Mouse (Mus musculus) neural tube, embryonic 12.5 days (tissue): ENCODE data around the gene Adora3. TPM values are rescaled to one million over a fixed set of nuclear protein-coding genes. Genes with fewer than 3 reads are reported as not detected.
"Not testable (repeated sequence)": the region's sequence is repeated elsewhere in the genome, so short reads cannot be mapped to it uniquely, and the experiment has no call there.

ENCODE experiments used
- ATAC-seq: fragments of 200-750 bp; cut with Nextera tagmentation; 2 replicates; pipeline ENCODE4 v1.8.0; 2017; ENCODE audit warnings: low read depth, mild to moderate bottlenecking, moderate TSS enrichment, moderate library complexity; ENCODE audit not compliant: low FRiP score
- H3K27ac ChIP-seq: fragments of 300-500 bp; sonication (generic); 2 replicates; pipeline ENCODE4 v1.5.1; 2016
- H3K27me3 ChIP-seq: fragments of 300-500 bp; sonication (generic); replicated peaks from 2 replicates; pipeline ENCODE4 v1.6.1; 2016; ENCODE audit warnings: mild to moderate bottlenecking
- H3K36me3 ChIP-seq: fragments of 300-500 bp; sonication (generic); 2 replicates; pipeline ENCODE4 v1.6.1; 2016; ENCODE audit warnings: mild to moderate bottlenecking
- H3K4me1 ChIP-seq: fragments of 300-500 bp; sonication (generic); 2 replicates; pipeline ENCODE4 v1.6.1; 2016
- H3K4me2 ChIP-seq: fragments of 300-500 bp; sonication (generic); replicated peaks from 2 replicates; pipeline ENCODE4 v1.6.1; 2016; ENCODE audit warnings: mild to moderate bottlenecking
- H3K4me3 ChIP-seq: fragments of 300-500 bp; sonication (generic); 2 replicates; pipeline ENCODE4 v1.5.1; 2016
- H3K9ac ChIP-seq: fragments of 300-500 bp; sonication (generic); 2 replicates; pipeline ENCODE4 v1.6.1; 2016; ENCODE audit warnings: mild to moderate bottlenecking
- H3K9me3 ChIP-seq: fragments of 300-500 bp; sonication (generic); 2 replicates; pipeline ENCODE4 v1.6.1; 2016; ENCODE audit warnings: mild to moderate bottlenecking
- WGBS: fragments of 180-500 bp; shearing (Covaris S2); methylation state at CpG from one replicate; pipeline ENCODE4 v1.1.7; 2016; 5-methylcytosine and 5-hydroxymethylcytosine counted together
- polyA plus RNA-seq: library from polyadenylated mRNA; unstranded; fragments of >200 nt; fragmentation: Nextera tagmentation; extraction: Ambion mirVana; gene quantifications from 2 replicates; pipeline ENCODE4 v1.2.1, GENCODE M21; 2016

Gene Adora3
- polyA plus RNA-seq, 1 experiment from 2014 or later = not detected

GRCm38 (mm10) chr3:105912097-105912880, 41.6 kb downstream of the Adora3 start:
- Histone ChIP-seq H3K4me3 (no peak overlapping the region), H3K27ac (no peak overlapping the region), H3K9me3 (no peaks in the 10 kb centered on the region), H3K9ac (no peak overlapping the region), H3K27me3 (no peaks in the 10 kb centered on the region), H3K4me2 (no peak overlapping the region), H3K4me1 (no peaks in the 10 kb centered on the region), H3K36me3 (no peaks in the 10 kb centered on the region)
- 82% methylated on average over 9 of the region's 9 CpGs for WGBS
- ATAC-seq = no peak

DNA sequence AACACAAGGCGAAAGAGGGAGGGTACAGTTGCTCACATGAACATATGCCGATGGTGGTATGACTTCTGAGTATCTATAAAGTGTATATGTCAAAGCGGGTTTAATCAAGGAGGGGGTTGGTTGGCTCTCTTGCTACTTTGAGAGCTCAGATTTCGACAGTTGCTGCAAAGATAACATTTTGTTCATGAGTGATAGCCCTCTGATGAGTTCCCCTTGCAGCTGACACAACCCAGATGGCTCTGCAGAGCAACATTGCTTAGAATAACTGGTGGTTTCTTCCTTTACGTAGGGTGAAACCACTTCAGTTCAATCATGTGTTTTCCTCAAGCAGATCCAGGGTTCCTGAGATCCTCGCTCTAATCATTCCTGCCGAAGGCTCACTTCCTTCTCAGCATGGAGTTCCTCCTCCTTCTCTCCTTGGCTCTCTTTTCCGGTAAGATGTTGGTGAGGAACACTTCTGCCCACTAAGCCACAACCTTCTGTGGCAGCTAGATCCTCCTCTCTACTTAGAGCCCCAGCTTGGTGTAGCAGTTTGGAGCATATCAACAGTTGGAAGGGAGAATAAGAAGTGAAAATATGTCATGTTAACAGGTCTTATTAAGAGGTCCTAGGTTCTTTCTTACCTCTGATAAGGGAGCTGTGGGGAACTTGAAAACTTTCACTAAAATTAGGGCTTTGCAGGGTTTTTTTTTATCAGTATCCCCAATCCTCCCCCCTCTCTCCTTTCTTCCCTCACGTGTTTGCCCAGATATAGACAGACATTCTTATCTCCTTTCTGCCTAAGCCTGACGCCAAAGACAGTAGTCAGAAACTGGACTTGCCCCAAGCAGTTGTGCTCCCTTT, 43.4 kb downstream of the Adora3 start:
- no peak overlapping the region for H3K9ac ChIP-seq
- H3K4me2 ChIP-seq = no peak overlapping the region
- H3K9me3 ChIP-seq = no peaks in the 10 kb centered on the region
- H3K27ac ChIP-seq = no peak overlapping the region
- H3K27me3 ChIP-seq = no peaks in the 10 kb centered on the region
- H3K4me3 ChIP-seq = no peak overlapping the region
- ATAC-seq = no peak
- H3K4me1 ChIP-seq = no peaks in the 10 kb centered on the region
- no peaks in the 10 kb centered on the region for H3K36me3 ChIP-seq
- 78% methylated on average over 10 of the region's 10 CpGs for WGBS

DNA sequence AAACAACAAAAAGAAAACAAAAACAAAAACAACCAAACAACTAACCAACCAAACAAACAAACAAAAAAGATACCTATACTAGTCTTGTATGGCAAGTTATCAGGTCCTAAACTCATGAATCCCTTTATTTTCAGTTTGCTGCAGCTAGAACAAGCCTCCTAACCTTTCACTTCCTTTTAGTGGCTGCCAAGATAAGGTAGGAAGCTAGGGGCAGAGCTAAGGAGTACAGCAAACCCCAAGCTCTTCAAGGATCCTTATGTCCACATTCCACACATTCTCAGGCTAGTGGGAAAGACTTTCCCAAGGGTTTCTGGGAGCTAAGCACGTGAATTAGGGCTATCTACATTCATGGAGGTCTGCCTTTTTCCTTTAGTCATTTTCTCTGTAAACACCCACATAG, 44.6 kb downstream of the Adora3 start:
- H3K36me3 ChIP-seq = no peaks in the 10 kb centered on the region
- H3K27me3 ChIP-seq = no peaks in the 10 kb centered on the region
- no peaks in the 10 kb centered on the region for H3K4me1 ChIP-seq
- ATAC-seq = no peak
- H3K4me2 ChIP-seq = no peak overlapping the region
- H3K27ac ChIP-seq = no peak overlapping the region
- H3K9ac ChIP-seq = no peak overlapping the region
- no peaks in the 10 kb centered on the region for H3K9me3 ChIP-seq
- no peak overlapping the region for H3K4me3 ChIP-seq
- WGBS = 36% methylated on average over 1 of the region's 1 CpGs

GRCm38 (mm10) chr3:105916455-105916854, 45.8 kb downstream of the Adora3 start:
- H3K9me3 ChIP-seq, H3K4me2 ChIP-seq, H3K4me1 ChIP-seq, H3K4me3 ChIP-seq, H3K27ac ChIP-seq, H3K9ac ChIP-seq, ATAC-seq, H3K27me3 ChIP-seq, H3K36me3 ChIP-seq: not testable (repeated sequence)

DNA sequence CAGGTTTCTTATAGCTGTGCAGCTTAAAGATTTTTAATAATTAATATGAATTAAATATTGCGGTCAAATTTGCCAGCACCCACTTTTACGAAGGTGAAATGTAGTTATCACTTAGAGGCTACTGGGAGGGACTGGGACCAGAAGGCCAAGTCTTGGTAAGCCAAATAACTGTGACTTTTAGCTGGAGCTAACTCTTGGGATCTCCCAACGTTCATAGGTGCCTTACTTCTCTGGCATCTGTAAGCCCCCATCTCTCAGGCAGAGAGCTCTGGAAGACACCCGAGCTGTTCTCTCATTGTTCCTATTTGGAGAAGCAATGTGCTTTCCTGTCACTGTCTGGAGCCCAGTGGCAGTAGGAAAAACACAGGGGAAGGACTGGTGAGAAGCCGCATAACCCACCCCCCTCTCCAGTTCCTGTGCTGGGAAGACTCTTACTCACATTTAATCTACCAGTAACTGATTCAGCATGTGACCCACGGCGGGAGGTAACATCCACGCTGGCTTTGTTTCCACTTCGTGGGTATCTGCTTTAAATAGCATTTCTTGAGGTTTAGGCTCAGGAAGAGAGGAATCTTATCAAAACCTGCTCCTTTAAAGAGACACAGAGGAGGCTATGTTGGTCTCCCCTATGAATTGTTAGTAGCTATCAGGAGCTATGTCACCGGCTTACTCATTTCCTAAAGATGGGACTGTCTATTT, 47.1 kb downstream of the Adora3 start:
- WGBS = 69% methylated on average over 10 of the region's 10 CpGs
- Histone ChIP-seq H3K4me2 (no peak overlapping the region), H3K27ac (no peak overlapping the region), H3K9me3 (no peaks in the 10 kb centered on the region), H3K36me3 (no peaks in the 10 kb centered on the region), H3K4me1 (no peaks in the 10 kb centered on the region), H3K4me3 (no peak overlapping the region), H3K9ac (no peak overlapping the region), H3K27me3 (no peaks in the 10 kb centered on the region)
- ATAC-seq = no peak

DNA sequence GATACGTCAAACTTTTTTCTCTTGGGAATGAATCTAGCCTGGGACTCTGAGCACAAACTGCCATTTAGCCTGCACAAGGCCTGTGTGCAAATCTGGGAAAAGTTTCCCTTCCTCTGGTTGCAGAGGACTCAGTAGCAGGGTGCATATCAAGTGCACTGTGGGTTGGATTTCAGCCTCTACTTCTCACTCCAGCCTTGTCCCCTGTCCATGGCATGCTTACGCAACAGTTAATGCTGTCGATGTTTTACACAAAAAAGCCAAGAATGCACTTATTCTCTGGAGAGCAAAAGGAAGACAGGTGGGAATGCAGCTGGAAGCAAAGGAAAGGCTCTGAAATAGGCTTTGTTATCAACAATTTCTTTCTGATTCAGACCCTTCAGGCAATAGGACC, 47.7 kb downstream of the Adora3 start:
- Histone ChIP-seq H3K27me3 (no peaks in the 10 kb centered on the region), H3K4me1 (no peaks in the 10 kb centered on the region), H3K36me3 (no peaks in the 10 kb centered on the region), H3K9me3 (no peaks in the 10 kb centered on the region), H3K4me2 (no peak overlapping the region), H3K4me3 (no peak overlapping the region), H3K27ac (no peak overlapping the region), H3K9ac (no peak overlapping the region)
- 79% methylated on average over 3 of the region's 3 CpGs for WGBS
- ATAC-seq = no peak

- H3K4me2 ChIP-seq, H3K27me3 ChIP-seq, H3K4me3 ChIP-seq, ATAC-seq, H3K4me1 ChIP-seq, H3K9ac ChIP-seq, H3K9me3 ChIP-seq, H3K27ac ChIP-seq, H3K36me3 ChIP-seq: not testable (repeated sequence)
These were observed 50.1 kb downstream of the Adora3 start for GRCm38 (mm10) chr3:105920743-105921142.

GRCm38 (mm10) chr3:105921959-105922358, 51.3 kb downstream of the Adora3 start:
- H3K27me3 ChIP-seq = no peaks in the 10 kb centered on the region
- no peaks in the 10 kb centered on the region for H3K9me3 ChIP-seq
- no peak overlapping the region for H3K4me3 ChIP-seq
- no peak for ATAC-seq
- no peaks in the 10 kb centered on the region for H3K4me1 ChIP-seq
- no peak overlapping the region for H3K4me2 ChIP-seq
- no peak overlapping the region for H3K9ac ChIP-seq
- no peaks in the 10 kb centered on the region for H3K36me3 ChIP-seq
- no peak overlapping the region for H3K27ac ChIP-seq
- 72% methylated on average over 2 of the region's 2 CpGs for WGBS

GRCm38 (mm10) chr3:105924616-105925015, 54.0 kb downstream of the Adora3 start:
- WGBS = 86% methylated on average over 9 of the region's 9 CpGs
- H3K4me2 ChIP-seq = no peak overlapping the region
- no peaks in the 10 kb centered on the region for H3K36me3 ChIP-seq
- ATAC-seq = no peak
- H3K4me3 ChIP-seq = no peak overlapping the region
- H3K9me3 ChIP-seq = no peaks in the 10 kb centered on the region
- H3K9ac ChIP-seq = no peak overlapping the region
- no peaks in the 10 kb centered on the region for H3K4me1 ChIP-seq
- no peak overlapping the region for H3K27ac ChIP-seq
- H3K27me3 ChIP-seq = no peaks in the 10 kb centered on the region

DNA sequence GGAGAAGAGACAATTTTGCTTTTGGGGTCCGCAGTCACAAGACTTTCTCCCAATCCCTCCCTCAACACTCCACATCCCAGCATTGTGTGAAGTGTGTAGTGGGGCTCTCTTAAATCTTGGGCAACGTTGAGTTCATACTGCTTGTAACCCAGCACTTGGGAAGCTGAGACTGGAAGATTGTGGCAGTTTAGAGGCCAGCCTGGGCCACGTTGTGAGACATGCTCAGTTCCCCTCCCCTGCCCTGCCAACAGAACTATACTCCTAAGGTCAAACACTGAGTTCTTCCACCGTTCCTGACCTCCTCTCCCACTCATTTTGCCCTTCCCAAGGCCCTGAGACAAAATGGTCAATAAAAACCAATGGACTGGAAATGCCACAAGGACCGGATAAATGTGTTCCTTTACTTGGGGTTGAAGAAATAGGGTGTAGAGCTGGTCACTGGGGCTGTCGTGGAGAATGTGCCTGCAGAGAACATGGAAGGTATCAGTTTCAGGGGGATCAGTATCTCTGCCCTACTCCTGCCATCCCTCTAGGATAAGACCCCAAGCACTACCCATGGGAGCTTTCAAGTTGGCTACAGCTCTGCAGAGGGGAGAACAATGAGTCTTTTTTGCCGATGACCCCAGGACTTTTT, 57.0 kb downstream of the Adora3 start:
- Histone ChIP-seq H3K9ac (no peak overlapping the region), H3K27me3 (no peaks in the 10 kb centered on the region), H3K9me3 (no peaks in the 10 kb centered on the region), H3K4me3 (no peak overlapping the region), H3K4me2 (no peak overlapping the region), H3K27ac (no peak overlapping the region), H3K4me1 (no peaks in the 10 kb centered on the region), H3K36me3 (no peaks in the 10 kb centered on the region)
- WGBS = 57% methylated on average over 7 of the region's 7 CpGs
- ATAC-seq = no peak

DNA sequence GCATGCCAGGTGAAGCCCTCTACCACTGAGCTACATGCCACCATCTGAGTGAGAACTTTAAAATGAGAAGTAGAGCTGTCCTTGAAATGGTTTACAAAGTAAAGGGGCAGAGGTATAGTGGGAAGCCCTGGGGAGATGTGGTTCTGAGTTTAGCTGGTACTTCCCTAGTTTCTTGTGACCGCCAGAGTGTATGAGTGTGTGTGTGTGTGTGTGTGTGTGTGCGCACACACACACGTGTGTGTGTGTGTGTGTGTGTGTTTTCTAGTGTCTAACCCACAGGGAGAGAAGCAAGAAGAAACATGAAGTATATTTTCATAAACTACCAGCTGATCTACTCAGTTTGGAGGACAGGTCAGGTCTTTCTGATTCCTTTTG, 57.5 kb downstream of the Adora3 start:
- 90% methylated on average over 3 of the region's 3 CpGs for WGBS
- Histone ChIP-seq H3K27me3 (no peaks in the 10 kb centered on the region), H3K4me2 (no peak overlapping the region)

DNA sequence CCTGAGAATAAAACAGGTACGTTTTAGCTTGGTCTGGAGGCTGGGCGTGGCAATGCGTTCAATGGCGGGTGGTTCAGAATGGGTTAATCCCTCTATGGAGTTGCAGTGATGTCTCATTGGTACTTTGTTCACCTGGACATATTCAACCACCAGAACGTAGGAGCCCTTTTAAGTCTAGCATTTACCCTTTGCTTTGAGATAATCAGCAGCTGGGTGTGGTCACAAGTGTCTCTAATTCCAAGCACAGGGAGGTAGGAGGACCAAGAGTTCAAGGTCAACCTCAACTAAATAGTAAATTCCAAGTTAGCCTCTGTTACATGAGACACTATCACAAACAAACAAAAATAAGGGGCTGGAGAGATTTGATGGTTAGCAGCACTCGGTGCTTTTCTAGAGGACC, 58.1 kb downstream of the Adora3 start:
- H3K4me1 ChIP-seq = no peaks in the 10 kb centered on the region
- H3K4me3 ChIP-seq = no peak overlapping the region
- no peak for ATAC-seq
- 91% methylated on average over 6 of the region's 6 CpGs for WGBS
- H3K27ac ChIP-seq = no peak overlapping the region
- no peaks in the 10 kb centered on the region for H3K27me3 ChIP-seq
- no peaks in the 10 kb centered on the region for H3K9me3 ChIP-seq
- no peak overlapping the region for H3K9ac ChIP-seq
- no peak overlapping the region for H3K4me2 ChIP-seq
- no peaks in the 10 kb centered on the region for H3K36me3 ChIP-seq

More for the DNA sequence above, 57.5 kb downstream of the Adora3 start:
- ATAC-seq = no peak
- Histone ChIP-seq H3K9me3 (no peaks in the 10 kb centered on the region), H3K4me3 (no peak overlapping the region), H3K4me1 (no peaks in the 10 kb centered on the region), H3K27ac (no peak overlapping the region), H3K36me3 (no peaks in the 10 kb centered on the region), H3K9ac (no peak overlapping the region)
